Mouse (Mus musculus): ENCODE results near the gene Itgb5. TPM values are rescaled to one million over a fixed set of nuclear protein-coding genes. Genes with fewer than 3 reads are reported as not detected.

The Itgb5 gene
- polyA plus RNA-seq, 1 experiment from 2014 or later: 15.0 TPM

DNA sequence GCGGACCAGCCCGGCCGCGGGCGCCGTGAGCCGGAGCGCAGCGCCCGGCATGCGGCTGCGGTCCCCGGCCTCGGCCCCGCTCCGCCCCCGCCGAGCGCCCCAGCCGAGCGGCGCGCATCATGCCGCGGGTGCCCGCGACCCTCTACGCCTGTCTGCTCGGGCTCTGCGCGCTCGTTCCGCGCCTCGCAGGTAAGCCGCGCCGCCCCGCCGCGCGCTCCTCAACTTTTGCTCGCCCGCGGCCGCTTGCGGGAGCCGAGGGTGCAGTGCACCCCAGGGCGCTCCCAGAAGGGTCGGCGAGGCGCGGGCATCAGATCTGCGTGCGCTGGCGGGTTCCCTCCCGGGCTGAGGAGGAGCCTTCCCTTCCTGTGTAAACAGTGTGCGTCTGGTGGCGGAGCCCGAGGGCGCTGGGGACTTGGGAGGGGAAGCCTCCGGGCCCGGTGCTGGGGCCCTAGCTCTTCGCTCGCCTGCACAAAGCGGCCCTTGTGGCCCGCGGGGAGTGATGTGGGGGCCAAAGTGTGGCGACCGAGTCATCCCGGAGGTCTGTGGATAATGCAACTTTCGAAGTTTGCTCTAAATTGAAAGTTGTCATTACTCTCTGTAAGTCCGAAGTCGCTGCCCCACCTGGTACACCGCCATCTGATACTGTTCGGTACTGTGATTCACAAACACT lies 512 bp downstream of the Itgb5 start:
- no peaks in the 10 kb centered on the region for H3K36me3 ChIP-seq (ENCODE audit: control insufficient read depth, insufficient read depth, low read length)
- under 1% methylated on average over 76 of the region's 76 CpGs for WGBS
- H3K9ac ChIP-seq (ENCODE audit: low read length): peak overlapping the region; percentile 91
- peak overlapping the region; percentile 77 for H3K4me2 ChIP-seq (ENCODE audit: low read depth, low read length)
- peak overlapping the region; percentile 89 for H3K27ac ChIP-seq (ENCODE audit: low read length)
- peak; percentile 69; the same call in 1 of the 2 replicates for ATAC-seq (ENCODE audit: insufficient read depth, low FRiP score)
- H3K4me1 ChIP-seq (ENCODE audit: control insufficient read depth, insufficient read depth, low read length): peaks cover 37% of the 10 kb centered on the region
- H3K4me3 ChIP-seq (replicated peaks; ENCODE audit: low read length): peak overlapping the region; percentile 86
- no peaks in the 10 kb centered on the region for H3K9me3 ChIP-seq (replicated peaks; ENCODE audit: control insufficient read depth, low read length)
- no peaks in the 10 kb centered on the region for H3K27me3 ChIP-seq (ENCODE audit: control insufficient read depth, insufficient read depth, low read length)

GRCm38 (mm10) chr16:33830512-33831105 lies 1.1 kb downstream of the Itgb5 start:
- no peaks in the 10 kb centered on the region for H3K9me3 ChIP-seq (replicated peaks; ENCODE audit: control insufficient read depth, low read length)
- no peak for ATAC-seq (ENCODE audit: insufficient read depth, low FRiP score)
- peaks cover 37% of the 10 kb centered on the region for H3K4me1 ChIP-seq (ENCODE audit: control insufficient read depth, insufficient read depth, low read length)
- peak overlapping the region; percentile 91 for H3K9ac ChIP-seq (ENCODE audit: low read length)
- H3K27me3 ChIP-seq (ENCODE audit: control insufficient read depth, insufficient read depth, low read length): no peaks in the 10 kb centered on the region
- H3K36me3 ChIP-seq (ENCODE audit: control insufficient read depth, insufficient read depth, low read length): no peaks in the 10 kb centered on the region
- H3K4me2 ChIP-seq (ENCODE audit: low read depth, low read length): peak overlapping the region; percentile 77
- WGBS: 6% methylated on average over 18 of the region's 18 CpGs
- peak overlapping the region; percentile 89 for H3K27ac ChIP-seq (ENCODE audit: low read length)
- peak overlapping the region; percentile 86 for H3K4me3 ChIP-seq (replicated peaks; ENCODE audit: low read length)

- no peaks in the 10 kb centered on the region for H3K36me3 ChIP-seq (ENCODE audit: control insufficient read depth, insufficient read depth, low read length)
- ATAC-seq (ENCODE audit: insufficient read depth, low FRiP score): no peak
- no peaks in the 10 kb centered on the region for H3K27me3 ChIP-seq (ENCODE audit: control insufficient read depth, insufficient read depth, low read length)
- H3K4me1 ChIP-seq (ENCODE audit: control insufficient read depth, insufficient read depth, low read length): peaks cover 37% of the 10 kb centered on the region
- no peaks in the 10 kb centered on the region for H3K9me3 ChIP-seq (replicated peaks; ENCODE audit: control insufficient read depth, low read length)
- no peak overlapping the region for H3K4me3 ChIP-seq (replicated peaks; ENCODE audit: low read length)
- WGBS: 64% methylated on average over 6 of the region's 6 CpGs
- peak overlapping the region; percentile 81 for H3K27ac ChIP-seq (ENCODE audit: low read length)
- no peak overlapping the region; the same call in 1 of the 2 replicates for H3K9ac ChIP-seq (ENCODE audit: low read length)
- peak overlapping the region; percentile 67; the same call in 1 of the 2 replicates for H3K4me2 ChIP-seq (ENCODE audit: low read depth, low read length)
Observed at GRCm38 (mm10) chr16:33832057-33832456, 2.6 kb downstream of the Itgb5 start.

DNA sequence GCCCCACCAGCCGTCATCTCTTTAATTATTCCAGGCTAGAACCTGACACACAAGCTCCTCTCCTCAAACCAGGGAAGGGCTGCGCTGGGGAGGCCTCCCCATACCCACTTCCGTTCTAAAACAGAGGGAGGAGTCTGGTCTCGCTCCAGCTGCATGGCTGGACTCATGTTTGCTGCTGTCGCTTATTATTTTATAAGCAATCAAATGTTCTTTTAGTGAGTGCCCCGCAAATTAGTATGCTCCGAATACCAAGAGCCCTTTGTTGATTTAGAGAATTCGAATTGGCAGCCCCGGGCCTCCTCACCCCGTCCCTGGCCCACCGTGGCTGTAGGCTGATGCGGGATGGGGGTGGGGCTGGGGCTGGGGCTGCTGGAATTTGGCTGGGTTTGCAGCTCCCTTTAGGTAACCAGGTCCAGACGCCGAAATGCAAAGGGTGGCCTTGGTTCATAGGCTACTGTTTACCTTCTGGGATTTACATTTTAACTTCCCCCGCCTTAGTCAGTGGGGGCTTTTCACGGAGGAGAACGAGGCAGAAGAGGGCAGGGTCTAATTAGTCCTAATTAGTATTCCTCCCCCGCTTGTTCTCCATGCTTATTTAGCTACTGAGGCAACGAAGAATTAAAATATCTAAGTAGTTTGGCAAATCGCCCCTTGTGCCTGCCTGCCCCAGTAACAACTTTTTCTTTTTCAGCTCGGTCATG lies 3.4 kb downstream of the Itgb5 start:
- Histone ChIP-seq H3K9me3 (replicated peaks; ENCODE audit: control insufficient read depth, low read length) (no peaks in the 10 kb centered on the region), H3K27me3 (ENCODE audit: control insufficient read depth, insufficient read depth, low read length) (no peaks in the 10 kb centered on the region), H3K27ac (ENCODE audit: low read length) (peak overlapping the region; percentile 81), H3K36me3 (ENCODE audit: control insufficient read depth, insufficient read depth, low read length) (no peaks in the 10 kb centered on the region), H3K9ac (ENCODE audit: low read length) (peak overlapping the region; percentile 60), H3K4me1 (ENCODE audit: control insufficient read depth, insufficient read depth, low read length) (peaks cover 37% of the 10 kb centered on the region), H3K4me3 (replicated peaks; ENCODE audit: low read length) (peak overlapping the region; percentile 42), H3K4me2 (ENCODE audit: low read depth, low read length) (peak overlapping the region; percentile 67)
- ATAC-seq (ENCODE audit: insufficient read depth, low FRiP score): no peak
- WGBS: 6% methylated on average over 21 of the region's 21 CpGs

GRCm38 (mm10) chr16:33833429-33833753 lies 3.9 kb downstream of the Itgb5 start:
- peak overlapping the region; percentile 42 for H3K4me3 ChIP-seq (replicated peaks; ENCODE audit: low read length)
- no peak for ATAC-seq (ENCODE audit: insufficient read depth, low FRiP score)
- peaks cover 37% of the 10 kb centered on the region for H3K4me1 ChIP-seq (ENCODE audit: control insufficient read depth, insufficient read depth, low read length)
- peak overlapping the region; percentile 81 for H3K27ac ChIP-seq (ENCODE audit: low read length)
- WGBS: 20% methylated on average over 5 of the region's 5 CpGs
- H3K36me3 ChIP-seq (ENCODE audit: control insufficient read depth, insufficient read depth, low read length): no peaks in the 10 kb centered on the region
- no peaks in the 10 kb centered on the region for H3K27me3 ChIP-seq (ENCODE audit: control insufficient read depth, insufficient read depth, low read length)
- peak overlapping the region; percentile 67 for H3K4me2 ChIP-seq (ENCODE audit: low read depth, low read length)
- H3K9ac ChIP-seq (ENCODE audit: low read length): peak overlapping the region; percentile 60
- H3K9me3 ChIP-seq (replicated peaks; ENCODE audit: control insufficient read depth, low read length): no peaks in the 10 kb centered on the region

DNA sequence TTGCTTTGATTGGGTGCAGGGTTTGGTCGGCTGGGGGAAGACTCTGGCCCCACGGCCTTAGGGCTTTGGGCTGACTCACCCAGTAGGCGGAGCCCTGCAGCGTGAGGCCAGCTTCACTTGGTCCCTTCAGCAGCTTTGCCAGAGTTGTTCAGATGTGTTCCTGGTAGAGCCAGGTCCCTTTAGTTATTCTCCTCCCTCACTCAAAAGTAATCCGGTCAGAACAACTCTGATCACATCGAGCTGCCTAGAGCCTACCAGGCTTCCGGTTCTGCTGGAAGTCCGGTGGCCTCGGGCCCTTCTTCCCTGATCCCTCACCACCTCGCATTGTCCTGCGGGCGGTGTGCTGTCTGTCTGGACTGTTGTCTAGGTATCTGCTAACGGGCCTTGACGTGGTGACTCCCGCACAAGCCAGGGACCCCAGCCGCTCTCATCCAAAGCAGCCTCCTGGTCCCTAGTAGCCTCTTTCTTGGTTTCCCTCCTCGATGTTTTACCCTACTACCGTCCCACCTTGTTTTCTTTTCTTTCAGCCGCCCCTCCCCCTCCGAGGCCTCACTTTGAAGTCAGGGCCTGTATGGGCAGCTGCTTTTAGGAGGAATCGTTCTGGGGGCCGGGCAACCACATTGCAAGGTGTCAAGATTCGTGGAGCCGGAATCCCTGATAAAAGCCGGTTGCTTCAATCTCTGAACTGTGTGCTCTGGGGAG lies 4.5 kb downstream of the Itgb5 start:
- Histone ChIP-seq H3K9ac (ENCODE audit: low read length) (peak overlapping the region; percentile 60), H3K4me2 (ENCODE audit: low read depth, low read length) (peak overlapping the region; percentile 67), H3K4me1 (ENCODE audit: control insufficient read depth, insufficient read depth, low read length) (peaks cover 36% of the 10 kb centered on the region), H3K4me3 (replicated peaks; ENCODE audit: low read length) (peak overlapping the region; percentile 42), H3K27me3 (ENCODE audit: control insufficient read depth, insufficient read depth, low read length) (no peaks in the 10 kb centered on the region), H3K36me3 (ENCODE audit: control insufficient read depth, insufficient read depth, low read length) (no peaks in the 10 kb centered on the region), H3K27ac (ENCODE audit: low read length) (peak overlapping the region; percentile 81), H3K9me3 (replicated peaks; ENCODE audit: control insufficient read depth, low read length) (no peaks in the 10 kb centered on the region)
- WGBS: 8% methylated on average over 25 of the region's 25 CpGs
- ATAC-seq (ENCODE audit: insufficient read depth, low FRiP score): peak; percentile 55

GRCm38 (mm10) chr16:33836676-33837075 lies 7.2 kb downstream of the Itgb5 start:
- no peaks in the 10 kb centered on the region for H3K9me3 ChIP-seq (replicated peaks; ENCODE audit: control insufficient read depth, low read length)
- H3K4me3 ChIP-seq (replicated peaks; ENCODE audit: low read length): no peak overlapping the region
- H3K4me2 ChIP-seq (ENCODE audit: low read depth, low read length): no peak overlapping the region
- ATAC-seq (ENCODE audit: insufficient read depth, low FRiP score): no peak
- peaks cover 32% of the 10 kb centered on the region for H3K4me1 ChIP-seq (ENCODE audit: control insufficient read depth, insufficient read depth, low read length)
- H3K27me3 ChIP-seq (ENCODE audit: control insufficient read depth, insufficient read depth, low read length): no peaks in the 10 kb centered on the region
- peak overlapping the region; percentile 55; the same call in 1 of the 2 replicates for H3K27ac ChIP-seq (ENCODE audit: low read length)
- H3K9ac ChIP-seq (ENCODE audit: low read length): no peak overlapping the region
- no peaks in the 10 kb centered on the region for H3K36me3 ChIP-seq (ENCODE audit: control insufficient read depth, insufficient read depth, low read length)
- WGBS: 66% methylated on average over 3 of the region's 3 CpGs

GRCm38 (mm10) chr16:33837191-33837590 lies 7.7 kb downstream of the Itgb5 start:
- no peak overlapping the region for H3K4me3 ChIP-seq (replicated peaks; ENCODE audit: low read length)
- no peaks in the 10 kb centered on the region for H3K9me3 ChIP-seq (replicated peaks; ENCODE audit: control insufficient read depth, low read length)
- H3K27ac ChIP-seq (ENCODE audit: low read length): no peak overlapping the region
- H3K4me1 ChIP-seq (ENCODE audit: control insufficient read depth, insufficient read depth, low read length): peaks cover 31% of the 10 kb centered on the region
- no peaks in the 10 kb centered on the region for H3K36me3 ChIP-seq (ENCODE audit: control insufficient read depth, insufficient read depth, low read length)
- H3K27me3 ChIP-seq (ENCODE audit: control insufficient read depth, insufficient read depth, low read length): no peaks in the 10 kb centered on the region
- 63% methylated on average over 3 of the region's 3 CpGs for WGBS
- 0 out of 2 replicates have a peak overlapping the region, but pooled peaks have one; percentile 2 for H3K9ac ChIP-seq (ENCODE audit: low read length)
- no peak for ATAC-seq (ENCODE audit: insufficient read depth, low FRiP score)
- H3K4me2 ChIP-seq (ENCODE audit: low read depth, low read length): no peak overlapping the region
